Mouse (Mus musculus) intestine, embryonic 15.5 days (tissue): ENCODE measurements around the gene Rnps1. TPM values are rescaled to one million over a fixed set of nuclear protein-coding genes. Genes with fewer than 3 reads are reported as not detected.
"Not testable (repeated sequence)": the region's sequence is repeated elsewhere in the genome, so short reads cannot be mapped to it uniquely, and the experiment has no call there.

Source experiments
- ATAC-seq: fragments of 200-750 bp; cut with Nextera tagmentation; 2 replicates; pipeline ENCODE4 v1.8.0; 2017; ENCODE audit warnings: moderate TSS enrichment, moderate library complexity
- H3K27ac ChIP-seq: fragments of 300-500 bp; sonication (generic); 2 replicates; pipeline ENCODE4 v1.5.1; 2015; ENCODE audit warnings: mild to moderate bottlenecking, inconsistent platforms
- H3K27me3 ChIP-seq: fragments of 300-500 bp; sonication (generic); replicated peaks from 2 replicates; pipeline ENCODE4 v1.6.1; 2015; ENCODE audit warnings: inconsistent platforms
- H3K36me3 ChIP-seq: fragments of 300-500 bp; sonication (generic); 2 replicates; pipeline ENCODE4 v1.6.1; 2015; ENCODE audit warnings: inconsistent platforms
- H3K4me1 ChIP-seq: fragments of 300-500 bp; sonication (generic); replicated peaks from 2 replicates; pipeline ENCODE4 v1.6.1; 2015; ENCODE audit warnings: inconsistent platforms
- H3K4me2 ChIP-seq: fragments of 300-500 bp; sonication (generic); replicated peaks from 2 replicates; pipeline ENCODE4 v1.6.1; 2015; ENCODE audit warnings: mild to moderate bottlenecking, inconsistent platforms
- H3K4me3 ChIP-seq: fragments of 300-500 bp; sonication (generic); replicated peaks from 2 replicates; pipeline ENCODE4 v1.5.1; 2015; ENCODE audit warnings: inconsistent platforms
- H3K9ac ChIP-seq: fragments of 300-500 bp; sonication (generic); 2 replicates; pipeline ENCODE4 v1.6.1; 2015; ENCODE audit warnings: inconsistent platforms
- H3K9me3 ChIP-seq: fragments of 300-500 bp; sonication (generic); 2 replicates; pipeline ENCODE4 v1.6.1; 2016; ENCODE audit warnings: inconsistent platforms
- WGBS: fragments of 180-500 bp; shearing (Covaris S2); methylation state at CpG from one replicate; pipeline ENCODE4 v1.1.7; 2015; 5-methylcytosine and 5-hydroxymethylcytosine counted together
- polyA plus RNA-seq: library from polyadenylated mRNA; unstranded; fragments of >200 nt; fragmentation: Nextera tagmentation; extraction: Ambion mirVana; gene quantifications from 2 replicates; pipeline ENCODE4 v1.2.1, GENCODE M21; 2015

The Rnps1 gene
- polyA plus RNA-seq, 1 experiment from 2014 or later, result 257 TPM

GRCm38 (mm10) chr17:24455523-24456206 is 41.3 kb downstream of the Rnps1 start:
- H3K27me3 ChIP-seq, H3K9ac ChIP-seq, H3K36me3 ChIP-seq, H3K9me3 ChIP-seq: not testable (repeated sequence)
- peaks cover 12% of the 10 kb centered on the region for H3K4me1 ChIP-seq
- peak overlapping the region; percentile 60 for H3K4me2 ChIP-seq
- peak overlapping the region; percentile 32; the same call in 1 of the 2 replicates for H3K27ac ChIP-seq
- WGBS, result 49% methylated on average over 10 of the region's 10 CpGs
- peak; percentile 13 for ATAC-seq
- 0 out of 2 replicates have a peak overlapping the region, but pooled peaks have one; percentile 88 for H3K4me3 ChIP-seq

- H3K4me3 ChIP-seq, result no peak overlapping the region
- 72% methylated on average over 2 of the region's 2 CpGs for WGBS
- no peak overlapping the region for H3K27ac ChIP-seq
- ATAC-seq, result no peak
- H3K9ac ChIP-seq, result no peak overlapping the region
- H3K27me3 ChIP-seq, result no peaks in the 10 kb centered on the region
- H3K36me3 ChIP-seq, result no peaks in the 10 kb centered on the region
- no peak overlapping the region for H3K4me2 ChIP-seq
- H3K4me1 ChIP-seq, result no peaks in the 10 kb centered on the region
- H3K9me3 ChIP-seq, result no peaks in the 10 kb centered on the region
Observed at GRCm38 (mm10) chr17:24461580-24461979, 47.2 kb downstream of the Rnps1 start.

DNA sequence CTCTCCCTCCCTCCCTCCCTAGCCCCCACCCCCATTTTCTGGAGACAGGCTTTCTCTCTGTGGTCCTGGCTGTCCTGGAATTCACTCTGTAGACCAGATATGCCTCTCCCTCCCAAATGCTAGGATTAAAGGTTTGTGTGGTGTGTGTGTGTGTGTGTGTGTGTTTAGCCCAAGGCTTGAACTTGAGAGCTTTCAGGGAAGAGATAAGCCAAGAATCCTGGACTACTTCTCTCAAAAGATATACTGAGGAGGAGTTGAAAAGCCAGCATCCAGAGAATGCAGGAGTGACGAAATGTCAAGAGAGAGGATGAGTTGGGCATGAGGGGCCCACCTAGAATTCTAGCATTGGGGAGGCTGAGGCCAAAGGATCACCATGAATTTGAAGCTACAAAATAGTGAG is 48.6 kb downstream of the Rnps1 start:
- ATAC-seq, result no peak
- Histone ChIP-seq H3K9me3 (no peaks in the 10 kb centered on the region), H3K36me3 (no peaks in the 10 kb centered on the region), H3K4me3 (no peak overlapping the region), H3K27ac (no peak overlapping the region), H3K4me2 (no peak overlapping the region), H3K4me1 (no peaks in the 10 kb centered on the region), H3K27me3 (no peaks in the 10 kb centered on the region), H3K9ac (no peak overlapping the region)
- WGBS, result 78% methylated on average over 1 of the region's 1 CpGs

- no peak for ATAC-seq
- WGBS, result 55% methylated on average over 6 of the region's 6 CpGs
- no peak overlapping the region for H3K9ac ChIP-seq
Observed at GRCm38 (mm10) chr17:24463374-24464133, 49.2 kb downstream of the Rnps1 start.

GRCm38 (mm10) chr17:24468636-24469246 is 54.4 kb downstream of the Rnps1 start:
- no peak overlapping the region for H3K9ac ChIP-seq
- H3K4me1 ChIP-seq, result peaks cover 28% of the 10 kb centered on the region

More at GRCm38 (mm10) chr17:24463374-24464133, 49.2 kb downstream of the Rnps1 start:
- Histone ChIP-seq H3K9me3 (no peaks in the 10 kb centered on the region), H3K36me3 (no peaks in the 10 kb centered on the region), H3K4me1 (no peaks in the 10 kb centered on the region), H3K27ac (no peak overlapping the region), H3K27me3 (no peaks in the 10 kb centered on the region), H3K4me3 (no peak overlapping the region), H3K4me2 (no peak overlapping the region)

GRCm38 (mm10) chr17:24469336-24469909 is 55.1 kb downstream of the Rnps1 start:
- H3K27me3 ChIP-seq, result no peaks in the 10 kb centered on the region
- no peaks in the 10 kb centered on the region for H3K9me3 ChIP-seq
- H3K4me3 ChIP-seq, result peak overlapping the region; percentile 84
- WGBS, result 19% methylated on average over 7 of the region's 7 CpGs
- H3K9ac ChIP-seq, result peak overlapping the region; percentile 62
- peaks cover 34% of the 10 kb centered on the region for H3K4me1 ChIP-seq
- peak overlapping the region; percentile 90 for H3K27ac ChIP-seq
- ATAC-seq, result no peak
- peaks cover 2% of the 10 kb centered on the region; the same call in 1 of the 2 replicates for H3K36me3 ChIP-seq
- peak overlapping the region; percentile 96 for H3K4me2 ChIP-seq

More at GRCm38 (mm10) chr17:24468636-24469246, 54.4 kb downstream of the Rnps1 start:
- no peak overlapping the region for H3K4me3 ChIP-seq
- no peaks in the 10 kb centered on the region for H3K9me3 ChIP-seq
- no peak overlapping the region for H3K4me2 ChIP-seq
- H3K27me3 ChIP-seq, result no peaks in the 10 kb centered on the region
- 93% methylated on average over 5 of the region's 5 CpGs for WGBS
- H3K36me3 ChIP-seq, result no peaks in the 10 kb centered on the region
- no peak for ATAC-seq
- H3K27ac ChIP-seq, result no peak overlapping the region

- ATAC-seq, result peak; percentile 96
- Histone ChIP-seq H3K36me3 (peaks cover 8% of the 10 kb centered on the region), H3K27ac (peak within 1 kb of the TSS; percentile 90), H3K4me2 (peak within 1 kb of the TSS; percentile 96), H3K27me3 (no peaks in the 10 kb centered on the region), H3K4me1 (peaks cover 36% of the 10 kb centered on the region), H3K9me3 (no peaks in the 10 kb centered on the region), H3K9ac (peak within 1 kb of the TSS; percentile 94), H3K4me3 (peak within 1 kb of the TSS; percentile 84)
- under 1% methylated on average over 68 of the region's 75 CpGs for WGBS
Observed at GRCm38 (mm10) chr17:24469910-24470602, 55.7 kb downstream of the Rnps1 start, which contains the start of the genes E4f1 and Pgp. Gene E4f1, minus strand, starts transcription at chr17:24470313. Gene Pgp, plus strand, starts transcription at chr17:24470392.

DNA sequence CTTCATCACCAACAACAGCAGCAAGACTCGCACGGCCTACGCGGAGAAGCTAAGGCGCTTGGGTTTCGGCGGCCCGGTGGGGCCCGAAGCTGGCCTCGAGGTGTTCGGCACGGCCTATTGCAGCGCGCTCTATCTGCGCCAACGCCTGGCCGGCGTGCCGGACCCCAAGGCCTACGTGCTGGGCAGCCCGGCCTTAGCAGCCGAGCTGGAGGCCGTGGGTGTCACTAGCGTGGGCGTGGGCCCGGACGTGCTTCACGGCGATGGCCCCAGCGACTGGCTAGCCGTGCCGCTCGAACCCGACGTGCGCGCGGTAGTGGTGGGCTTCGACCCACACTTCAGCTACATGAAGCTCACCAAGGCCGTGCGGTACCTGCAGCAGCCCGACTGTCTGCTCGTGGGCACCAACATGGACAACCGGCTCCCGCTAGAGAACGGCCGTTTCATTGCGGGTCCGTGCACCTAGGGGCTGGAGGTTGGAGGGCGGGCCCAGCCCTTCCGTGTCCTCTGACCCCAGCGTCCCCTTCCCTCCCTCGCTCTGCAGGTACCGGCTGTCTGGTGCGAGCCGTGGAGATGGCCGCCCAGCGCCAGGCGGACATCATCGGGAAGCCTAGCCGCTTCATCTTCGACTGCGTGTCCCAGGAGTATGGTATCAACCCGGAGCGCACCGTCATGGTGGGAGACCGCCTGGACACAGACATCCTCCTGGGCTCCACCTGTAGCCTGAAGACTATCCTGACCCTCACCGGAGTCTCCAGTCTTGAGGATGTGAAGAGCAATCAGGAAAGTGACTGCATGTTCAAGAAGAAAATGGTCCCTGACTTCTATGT is 56.5 kb downstream of the Rnps1 start:
- H3K27me3 ChIP-seq, result no peaks in the 10 kb centered on the region
- H3K4me1 ChIP-seq, result peaks cover 36% of the 10 kb centered on the region
- H3K9me3 ChIP-seq, result no peaks in the 10 kb centered on the region
- H3K4me3 ChIP-seq, result peak overlapping the region; percentile 84
- peak overlapping the region; percentile 90 for H3K27ac ChIP-seq
- peak overlapping the region; percentile 94 for H3K9ac ChIP-seq
- H3K4me2 ChIP-seq, result peak overlapping the region; percentile 96
- ATAC-seq, result peak; percentile 26
- under 1% methylated on average over 68 of the region's 68 CpGs for WGBS
- peaks cover 15% of the 10 kb centered on the region for H3K36me3 ChIP-seq

GRCm38 (mm10) chr17:24472512-24472911 is 58.1 kb downstream of the Rnps1 start:
- peaks cover 36% of the 10 kb centered on the region for H3K4me1 ChIP-seq
- H3K36me3 ChIP-seq, result peaks cover 22% of the 10 kb centered on the region
- H3K27ac ChIP-seq, result peak overlapping the region; percentile 78
- no peaks in the 10 kb centered on the region for H3K27me3 ChIP-seq
- H3K9me3 ChIP-seq, result no peaks in the 10 kb centered on the region
- peak overlapping the region; percentile 12; the same call in 1 of the 2 replicates for H3K9ac ChIP-seq
- H3K4me2 ChIP-seq, result peak overlapping the region; percentile 96
- 60% methylated on average over 4 of the region's 4 CpGs for WGBS
- peak; percentile 41 for ATAC-seq
- peak overlapping the region; percentile 84 for H3K4me3 ChIP-seq

DNA sequence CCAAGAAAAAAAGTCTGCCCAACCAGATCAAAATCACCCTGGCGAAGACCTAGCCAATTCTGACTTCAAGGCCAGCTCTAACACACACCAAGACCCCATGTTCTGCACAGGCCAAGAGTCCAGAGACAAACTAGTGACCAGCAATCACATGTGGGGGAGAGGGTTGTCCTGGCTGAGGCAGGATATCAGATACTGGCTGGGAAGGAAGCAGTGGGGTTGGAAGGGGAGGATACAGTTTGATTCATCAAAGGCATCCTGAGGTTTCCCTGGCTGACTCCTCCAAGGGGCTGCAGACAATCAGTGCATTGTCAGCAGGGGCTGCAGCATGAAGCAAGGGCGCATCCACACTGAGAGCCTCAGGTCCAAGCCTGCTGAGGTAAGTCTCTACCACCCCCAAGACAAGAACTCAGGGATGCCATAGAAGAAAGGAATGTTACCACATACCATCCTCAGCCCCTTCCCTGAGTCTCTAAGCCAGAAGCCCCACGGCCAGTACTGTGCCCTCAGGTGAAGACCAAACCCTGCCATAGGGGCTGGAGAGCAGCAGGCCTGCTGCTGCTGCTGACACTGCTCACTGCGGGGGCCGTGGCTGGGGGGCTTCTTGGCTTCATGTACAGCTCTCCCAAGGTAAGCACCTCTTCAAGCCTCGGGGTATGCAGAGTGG is 59.4 kb downstream of the Rnps1 start, which contains the start of gene Bricd5:
Bricd5 (plus strand) TSS at position 273 of the 664 bp plus-strand sequence.
- Histone ChIP-seq H3K9ac (peak within 1 kb of the TSS; percentile 12; the same call in 1 of the 2 replicates), H3K4me2 (peak within 1 kb of the TSS; percentile 96), H3K4me3 (0 out of 2 replicates have a peak within 1 kb of the TSS, but pooled peaks have one; percentile 84), H3K9me3 (no peaks in the 10 kb centered on the region), H3K27me3 (no peaks in the 10 kb centered on the region), H3K27ac (peak within 1 kb of the TSS; percentile 78), H3K4me1 (peaks cover 44% of the 10 kb centered on the region), H3K36me3 (peaks cover 22% of the 10 kb centered on the region)
- 82% methylated on average over 6 of the region's 6 CpGs for WGBS
- no peak for ATAC-seq
